Mouse (Mus musculus) stomach, postnatal 0 days (tissue): ENCODE results near the gene Vmn1r69.

ENCODE experiments used
- CTCF ChIP-seq: IDR thresholded peaks from 2 replicates; pipeline ENCODE4 v1.5.1; 2016; ENCODE audit warnings: antibody characterized with exemption, low read depth, mild to moderate bottlenecking, moderate library complexity
- EP300 ChIP-seq: optimal IDR thresholded peaks from 2 replicates; pipeline ENCODE3; 2016; ENCODE audit warnings: antibody characterized with exemption

- TF ChIP-seq CTCF (no peak), EP300 (no peak)
These were observed at the start of gene Vmn1r69 for GRCm38 (mm10) chr7:10613559-10613958.
